Mouse (Mus musculus): ENCODE measurements around the gene Coro2b. TPM values are rescaled to one million over a fixed set of nuclear protein-coding genes. Genes with fewer than 3 reads are reported as not detected.

The Coro2b gene
- polyA plus RNA-seq, 1 experiment from 2014 or later: 1.9 TPM

GRCm38 (mm10) chr9:62556748-62557147 lies 19.9 kb upstream of the Coro2b start:
- ATAC-seq (ENCODE audit: low read depth): no peak
- WGBS (ENCODE audit: insufficient replicate concordance): 79% methylated on average over 6 of the region's 6 CpGs
- no peak overlapping the region for H3K4me3 ChIP-seq (ENCODE audit: low read depth, low read length)
- H3K27ac ChIP-seq (ENCODE audit: low read length): no peak overlapping the region
- no peak overlapping the region for H3K4me2 ChIP-seq (ENCODE audit: low read depth, low read length)
- no peak overlapping the region for H3K9ac ChIP-seq (ENCODE audit: low read depth, low read length)
- H3K9me3 ChIP-seq (replicated peaks; ENCODE audit: control insufficient read depth, low read length): no peaks in the 10 kb centered on the region
- H3K4me1 ChIP-seq (ENCODE audit: control insufficient read depth, low read depth, low read length): no peaks in the 10 kb centered on the region
- no peaks in the 10 kb centered on the region for H3K36me3 ChIP-seq (ENCODE audit: control insufficient read depth, insufficient read depth)
- H3K27me3 ChIP-seq (ENCODE audit: control insufficient read depth, insufficient read depth, low read depth, low read length): no peaks in the 10 kb centered on the region

GRCm38 (mm10) chr9:62555258-62555856 lies 18.5 kb upstream of the Coro2b start:
- Histone ChIP-seq H3K27ac (ENCODE audit: low read length) (no peak overlapping the region), H3K27me3 (ENCODE audit: control insufficient read depth, insufficient read depth, low read depth, low read length) (no peaks in the 10 kb centered on the region)
- 52% methylated on average over 5 of the region's 5 CpGs for WGBS (ENCODE audit: insufficient replicate concordance)

DNA sequence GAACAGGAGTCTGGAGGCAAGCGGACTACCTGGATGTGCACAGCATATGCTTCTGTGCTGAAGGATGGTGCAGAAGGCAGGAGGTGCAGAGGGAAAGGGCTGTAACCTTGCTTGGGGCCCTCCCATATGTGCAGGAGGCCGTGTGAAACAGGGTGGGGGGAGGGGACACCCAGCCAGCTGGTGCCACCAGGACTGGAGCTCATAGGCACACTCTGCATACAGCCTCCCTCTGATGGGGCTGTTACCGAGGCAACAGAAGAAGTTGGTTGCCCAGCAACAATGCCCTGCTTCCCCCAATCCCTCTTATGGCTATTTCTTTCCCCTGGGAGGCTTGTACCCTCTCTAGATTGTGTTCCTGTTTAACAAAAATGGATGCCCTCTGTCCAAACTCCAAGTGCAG lies 17.8 kb upstream of the Coro2b start:
- WGBS (ENCODE audit: insufficient replicate concordance): 40% methylated on average over 3 of the region's 3 CpGs
- no peaks in the 10 kb centered on the region for H3K9me3 ChIP-seq (replicated peaks; ENCODE audit: control insufficient read depth, low read length)
- H3K27me3 ChIP-seq (ENCODE audit: control insufficient read depth, insufficient read depth, low read depth, low read length): no peaks in the 10 kb centered on the region
- H3K4me2 ChIP-seq (ENCODE audit: low read depth, low read length): no peak overlapping the region
- no peaks in the 10 kb centered on the region for H3K4me1 ChIP-seq (ENCODE audit: control insufficient read depth, low read depth, low read length)
- no peak overlapping the region for H3K4me3 ChIP-seq (ENCODE audit: low read depth, low read length)
- no peak for ATAC-seq (ENCODE audit: low read depth)
- H3K36me3 ChIP-seq (ENCODE audit: control insufficient read depth, insufficient read depth): no peaks in the 10 kb centered on the region
- H3K27ac ChIP-seq (ENCODE audit: low read length): no peak overlapping the region
- H3K9ac ChIP-seq (ENCODE audit: low read depth, low read length): no peak overlapping the region

More at GRCm38 (mm10) chr9:62555258-62555856, 18.5 kb upstream of the Coro2b start:
- no peak for ATAC-seq (ENCODE audit: low read depth)
- Histone ChIP-seq H3K4me3 (ENCODE audit: low read depth, low read length) (no peak overlapping the region), H3K4me2 (ENCODE audit: low read depth, low read length) (no peak overlapping the region), H3K9ac (ENCODE audit: low read depth, low read length) (no peak overlapping the region), H3K9me3 (replicated peaks; ENCODE audit: control insufficient read depth, low read length) (no peaks in the 10 kb centered on the region), H3K36me3 (ENCODE audit: control insufficient read depth, insufficient read depth) (no peaks in the 10 kb centered on the region), H3K4me1 (ENCODE audit: control insufficient read depth, low read depth, low read length) (no peaks in the 10 kb centered on the region)

DNA sequence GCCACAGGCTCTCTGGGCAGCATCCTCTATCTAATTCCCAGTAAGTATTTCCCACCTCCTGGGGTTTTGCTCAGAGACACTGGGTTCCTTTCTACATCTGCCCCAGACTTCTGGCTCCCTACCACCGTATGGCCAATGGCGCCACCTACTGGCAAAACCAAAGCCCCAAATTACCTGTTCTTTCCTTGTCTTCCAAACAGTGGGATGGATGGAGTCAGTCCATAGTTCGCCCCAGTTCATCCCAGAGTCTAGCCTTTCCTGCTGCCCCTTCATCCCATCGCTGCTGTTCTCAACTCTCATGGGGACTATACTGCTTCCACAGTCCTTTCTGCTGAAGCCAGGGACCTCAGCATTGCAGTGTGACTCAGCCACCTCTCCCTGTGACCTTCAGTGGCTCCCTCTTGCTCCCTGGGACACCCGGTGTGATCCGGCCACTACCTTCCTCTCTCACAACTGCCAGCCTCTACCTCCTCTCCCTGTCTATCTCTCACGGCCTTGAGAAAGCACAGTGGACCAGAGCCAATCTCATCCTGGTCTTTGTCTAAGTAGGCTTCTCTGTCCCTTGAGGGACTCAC lies 16.6 kb upstream of the Coro2b start:
- Histone ChIP-seq H3K9ac (ENCODE audit: low read depth, low read length) (no peak overlapping the region), H3K36me3 (ENCODE audit: control insufficient read depth, insufficient read depth) (no peaks in the 10 kb centered on the region), H3K4me1 (ENCODE audit: control insufficient read depth, low read depth, low read length) (no peaks in the 10 kb centered on the region), H3K4me3 (ENCODE audit: low read depth, low read length) (no peak overlapping the region), H3K27ac (ENCODE audit: low read length) (no peak overlapping the region), H3K9me3 (replicated peaks; ENCODE audit: control insufficient read depth, low read length) (no peaks in the 10 kb centered on the region), H3K4me2 (ENCODE audit: low read depth, low read length) (no peak overlapping the region), H3K27me3 (ENCODE audit: control insufficient read depth, insufficient read depth, low read depth, low read length) (no peaks in the 10 kb centered on the region)
- WGBS (ENCODE audit: insufficient replicate concordance): 23% methylated on average over 7 of the region's 7 CpGs
- no peak for ATAC-seq (ENCODE audit: low read depth)

DNA sequence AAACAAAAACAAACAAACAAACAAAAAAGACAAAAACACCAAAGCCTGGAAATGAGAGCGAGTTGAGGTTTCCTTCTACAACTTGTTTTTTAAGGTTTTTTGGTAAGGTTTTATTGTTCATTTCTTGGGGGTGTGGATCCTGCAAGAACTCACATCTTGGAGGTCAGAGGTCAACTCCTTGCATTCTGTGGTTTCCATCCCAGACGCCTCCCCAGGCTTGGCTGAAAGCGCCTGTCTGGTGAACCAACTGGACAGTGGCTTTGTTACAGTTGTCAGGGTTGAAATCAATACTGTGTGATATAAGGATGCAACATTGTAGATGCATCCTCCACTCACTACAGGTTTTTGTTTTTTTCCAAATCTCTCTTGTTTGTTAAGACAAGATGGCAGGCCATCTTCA lies 14.7 kb upstream of the Coro2b start:
- Histone ChIP-seq H3K4me2 (ENCODE audit: low read depth, low read length) (no peak overlapping the region), H3K9me3 (replicated peaks; ENCODE audit: control insufficient read depth, low read length) (no peaks in the 10 kb centered on the region), H3K27me3 (ENCODE audit: control insufficient read depth, insufficient read depth, low read depth, low read length) (no peaks in the 10 kb centered on the region), H3K36me3 (ENCODE audit: control insufficient read depth, insufficient read depth) (no peaks in the 10 kb centered on the region), H3K4me1 (ENCODE audit: control insufficient read depth, low read depth, low read length) (no peaks in the 10 kb centered on the region), H3K4me3 (ENCODE audit: low read depth, low read length) (no peak overlapping the region), H3K9ac (ENCODE audit: low read depth, low read length) (no peak overlapping the region), H3K27ac (ENCODE audit: low read length) (no peak overlapping the region)
- WGBS (ENCODE audit: insufficient replicate concordance): 72% methylated on average over 3 of the region's 3 CpGs
- no peak for ATAC-seq (ENCODE audit: low read depth)

DNA sequence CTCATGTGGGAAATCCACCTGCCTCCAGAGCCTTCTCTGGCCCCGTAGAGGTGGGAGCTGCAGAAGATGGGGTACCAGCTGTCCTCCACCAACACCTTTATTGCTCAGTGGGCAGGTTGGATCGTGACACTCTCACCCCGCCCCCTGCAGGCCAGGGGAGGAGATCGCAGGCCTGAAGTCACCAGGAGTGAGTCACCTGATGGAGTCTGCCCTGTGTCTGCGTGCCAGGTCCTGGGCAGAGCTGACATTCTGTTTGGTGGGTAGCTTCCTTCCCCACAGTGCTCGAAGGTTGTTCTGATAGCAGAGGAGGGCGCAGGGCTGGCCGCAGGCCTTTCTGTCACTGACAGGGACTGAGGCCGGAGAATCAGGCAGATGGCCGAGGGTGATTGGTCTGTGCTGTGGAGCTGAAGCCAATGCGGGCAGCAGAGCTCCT lies 13.8 kb upstream of the Coro2b start:
- Histone ChIP-seq H3K9ac (ENCODE audit: low read depth, low read length) (no peak overlapping the region), H3K27ac (ENCODE audit: low read length) (no peak overlapping the region), H3K27me3 (ENCODE audit: control insufficient read depth, insufficient read depth, low read depth, low read length) (no peaks in the 10 kb centered on the region), H3K4me2 (ENCODE audit: low read depth, low read length) (no peak overlapping the region), H3K36me3 (ENCODE audit: control insufficient read depth, insufficient read depth) (no peaks in the 10 kb centered on the region), H3K4me3 (ENCODE audit: low read depth, low read length) (no peak overlapping the region), H3K9me3 (replicated peaks; ENCODE audit: control insufficient read depth, low read length) (no peaks in the 10 kb centered on the region), H3K4me1 (ENCODE audit: control insufficient read depth, low read depth, low read length) (no peaks in the 10 kb centered on the region)
- 38% methylated on average over 11 of the region's 11 CpGs for WGBS (ENCODE audit: insufficient replicate concordance)
- ATAC-seq (ENCODE audit: low read depth): no peak

DNA sequence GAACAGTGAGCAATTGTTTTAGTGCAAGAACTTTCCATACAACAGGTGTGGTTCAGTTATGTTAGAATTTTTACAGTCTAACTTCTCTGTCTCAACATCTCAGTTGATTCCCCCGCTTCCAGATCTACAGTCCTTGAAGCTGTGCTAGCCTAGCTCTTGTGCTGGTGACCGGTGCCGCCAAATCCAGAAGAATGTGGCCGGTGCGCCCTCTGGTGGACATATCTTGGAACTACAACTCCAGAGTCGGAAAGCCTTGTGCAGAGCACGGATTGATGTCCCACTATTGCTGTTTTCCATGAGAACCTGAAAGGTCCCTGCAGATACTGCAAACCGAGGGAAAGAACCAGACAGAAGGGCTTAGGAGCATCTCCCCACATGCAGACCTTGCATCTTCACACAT lies 13.0 kb upstream of the Coro2b start:
- no peak for ATAC-seq (ENCODE audit: low read depth)

GRCm38 (mm10) chr9:62547476-62547875 lies 10.6 kb upstream of the Coro2b start:
- Histone ChIP-seq H3K4me1 (ENCODE audit: control insufficient read depth, low read depth, low read length) (no peaks in the 10 kb centered on the region), H3K4me3 (ENCODE audit: low read depth, low read length) (no peak overlapping the region), H3K9me3 (replicated peaks; ENCODE audit: control insufficient read depth, low read length) (no peaks in the 10 kb centered on the region), H3K27ac (ENCODE audit: low read length) (no peak overlapping the region), H3K9ac (ENCODE audit: low read depth, low read length) (no peak overlapping the region), H3K4me2 (ENCODE audit: low read depth, low read length) (no peak overlapping the region), H3K27me3 (ENCODE audit: control insufficient read depth, insufficient read depth, low read depth, low read length) (no peaks in the 10 kb centered on the region; the same call in 1 of the 2 replicates), H3K36me3 (ENCODE audit: control insufficient read depth, insufficient read depth) (no peaks in the 10 kb centered on the region)
- ATAC-seq (ENCODE audit: low read depth): no peak
- WGBS (ENCODE audit: insufficient replicate concordance): 54% methylated on average over 3 of the region's 3 CpGs

More for the DNA sequence above, 13.0 kb upstream of the Coro2b start:
- H3K9ac ChIP-seq (ENCODE audit: low read depth, low read length): no peak overlapping the region
- no peak overlapping the region for H3K4me2 ChIP-seq (ENCODE audit: low read depth, low read length)
- H3K4me1 ChIP-seq (ENCODE audit: control insufficient read depth, low read depth, low read length): no peaks in the 10 kb centered on the region
- no peak overlapping the region for H3K27ac ChIP-seq (ENCODE audit: low read length)
- H3K36me3 ChIP-seq (ENCODE audit: control insufficient read depth, insufficient read depth): no peaks in the 10 kb centered on the region
- H3K9me3 ChIP-seq (replicated peaks; ENCODE audit: control insufficient read depth, low read length): no peaks in the 10 kb centered on the region
- H3K4me3 ChIP-seq (ENCODE audit: low read depth, low read length): no peak overlapping the region
- H3K27me3 ChIP-seq (ENCODE audit: control insufficient read depth, insufficient read depth, low read depth, low read length): no peaks in the 10 kb centered on the region
- 4% methylated on average over 8 of the region's 8 CpGs for WGBS (ENCODE audit: insufficient replicate concordance)

DNA sequence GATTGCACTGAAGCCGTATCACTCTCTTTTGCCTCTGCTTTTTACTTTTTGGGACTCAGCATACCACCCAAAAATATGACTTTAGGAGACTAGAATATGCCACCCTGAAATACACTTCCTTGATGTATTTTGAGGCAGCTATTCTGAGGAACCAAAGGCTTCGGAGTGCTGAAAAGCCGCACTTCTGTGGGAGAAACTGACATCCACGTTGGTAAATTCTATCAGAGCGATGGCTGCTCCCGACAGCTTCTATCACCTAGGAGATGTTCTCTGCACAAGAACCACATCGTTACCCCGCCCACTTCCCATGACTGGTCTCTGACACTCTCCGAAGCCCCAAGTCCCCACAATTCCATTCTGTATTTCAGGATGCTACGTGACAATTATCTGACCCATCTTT lies 8.0 kb upstream of the Coro2b start:
- ATAC-seq (ENCODE audit: low read depth): no peak
- H3K27ac ChIP-seq (ENCODE audit: low read length): no peak overlapping the region

More for the DNA sequence above, 8.0 kb upstream of the Coro2b start:
- Histone ChIP-seq H3K4me3 (ENCODE audit: low read depth, low read length) (no peak overlapping the region), H3K4me1 (ENCODE audit: control insufficient read depth, low read depth, low read length) (no peaks in the 10 kb centered on the region), H3K9ac (ENCODE audit: low read depth, low read length) (no peak overlapping the region), H3K4me2 (ENCODE audit: low read depth, low read length) (no peak overlapping the region), H3K27me3 (ENCODE audit: control insufficient read depth, insufficient read depth, low read depth, low read length) (no peaks in the 10 kb centered on the region; the same call in 1 of the 2 replicates), H3K9me3 (replicated peaks; ENCODE audit: control insufficient read depth, low read length) (no peaks in the 10 kb centered on the region), H3K36me3 (ENCODE audit: control insufficient read depth, insufficient read depth) (no peaks in the 10 kb centered on the region)
- WGBS (ENCODE audit: insufficient replicate concordance): 56% methylated on average over 10 of the region's 10 CpGs
